Mouse (Mus musculus) ovary, postnatal 36 days (tissue): ENCODE data around the gene Phyhipl.
A peak's percentile ranks its signal among the peaks of the same experiment; 100 is the strongest.

Experiments
- DNase-seq: peaks from one replicate; pipeline ENCODE4 v3.0.0; 2022; ENCODE audit warnings: low spot score, mixed read lengths

Gene Phyhipl

GRCm38 (mm10) chr10:70631142-70631541 is 24.6 kb downstream of the Phyhipl start:
- DNase-seq: no peak

- DNase-seq: no peak
These were observed 32.3 kb downstream of the Phyhipl start for GRCm38 (mm10) chr10:70623461-70623860.

- no peak for DNase-seq
These were observed 39.4 kb downstream of the Phyhipl start for GRCm38 (mm10) chr10:70616377-70616776.

- no peak for DNase-seq
These were observed 44.1 kb downstream of the Phyhipl start for GRCm38 (mm10) chr10:70611633-70612032.

DNA sequence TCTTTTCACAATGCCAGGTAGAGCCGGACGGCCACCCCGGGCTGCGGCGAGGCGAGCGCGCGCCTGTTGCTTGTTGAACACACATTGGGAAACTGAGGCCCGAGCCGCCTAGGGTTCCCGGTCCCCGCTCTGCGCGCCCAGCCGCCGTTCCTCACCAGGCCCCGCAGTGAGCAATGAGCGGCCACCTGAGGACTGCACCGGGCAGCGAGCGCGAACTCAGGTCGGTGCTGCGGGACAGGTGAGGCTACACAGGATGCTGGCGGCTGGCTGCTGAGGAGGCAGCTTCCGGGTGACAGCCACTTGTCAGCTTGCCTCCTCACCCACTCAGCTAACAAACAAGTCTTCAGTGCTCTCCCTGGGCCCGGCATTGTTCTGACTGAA is 55.9 kb downstream of the Phyhipl start:
- no peak for DNase-seq

- DNase-seq: peak; percentile 66
These were observed 56.4 kb downstream of the Phyhipl start for GRCm38 (mm10) chr10:70599126-70599924.

DNA sequence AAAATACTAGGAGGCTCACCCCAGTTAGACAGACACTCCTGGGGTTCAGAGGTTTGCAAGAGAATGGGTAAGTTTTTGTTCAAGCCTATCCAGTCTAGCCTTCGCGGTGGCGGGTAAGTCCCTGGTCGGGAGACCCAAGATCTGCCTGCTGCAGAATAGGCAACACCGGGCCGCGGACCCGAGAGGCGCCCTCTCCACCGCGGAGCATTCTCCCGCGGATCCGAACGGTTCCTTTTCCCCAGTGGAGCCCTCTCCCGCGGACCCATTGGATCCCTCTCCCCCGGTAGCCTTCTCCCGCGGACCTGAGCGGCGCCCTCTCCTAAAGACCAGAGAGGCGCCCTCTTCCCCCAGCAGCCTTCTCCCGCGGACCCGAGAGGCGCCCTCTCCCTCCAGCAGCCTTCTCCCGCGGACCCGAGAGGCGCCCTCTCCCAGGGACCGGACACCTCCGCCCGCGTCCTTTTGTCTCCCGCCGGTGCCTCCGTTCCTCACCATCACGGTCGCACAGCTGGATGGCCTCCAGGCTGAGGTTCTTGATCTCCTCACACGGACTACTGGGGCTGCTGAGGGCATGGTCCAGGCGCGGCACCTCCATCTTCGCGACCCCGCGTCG is 57.1 kb downstream of the Phyhipl start:
- peak; percentile 21 for DNase-seq

- peak; percentile 26 for DNase-seq
These were observed 57.7 kb downstream of the Phyhipl start for GRCm38 (mm10) chr10:70598081-70598515.

DNA sequence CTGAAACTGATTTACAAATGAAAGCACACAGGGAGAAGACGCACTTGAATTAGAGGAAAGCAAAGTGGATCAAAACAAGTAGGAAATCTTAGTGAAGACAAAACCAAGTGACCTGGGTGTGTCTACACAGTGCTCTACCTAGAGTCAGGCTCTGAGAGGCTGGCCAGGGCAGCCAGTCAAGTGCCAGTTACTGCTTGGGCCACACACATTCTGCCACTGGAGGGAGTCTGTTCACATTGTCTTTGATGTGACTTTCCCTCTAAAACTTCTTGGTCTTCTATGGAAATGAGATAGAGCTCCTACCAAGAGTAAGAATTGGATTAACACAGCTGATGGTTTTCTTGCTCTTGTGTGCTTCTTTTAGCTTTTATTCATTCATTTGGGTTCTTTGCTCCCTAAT is 61.8 kb downstream of the Phyhipl start:
- DNase-seq: peak; percentile 8

GRCm38 (mm10) chr10:70586876-70587405 is 68.8 kb downstream of the Phyhipl start:
- no peak for DNase-seq

- DNase-seq: no peak
These were observed 71.6 kb downstream of the Phyhipl start for GRCm38 (mm10) chr10:70584171-70584570.

DNA sequence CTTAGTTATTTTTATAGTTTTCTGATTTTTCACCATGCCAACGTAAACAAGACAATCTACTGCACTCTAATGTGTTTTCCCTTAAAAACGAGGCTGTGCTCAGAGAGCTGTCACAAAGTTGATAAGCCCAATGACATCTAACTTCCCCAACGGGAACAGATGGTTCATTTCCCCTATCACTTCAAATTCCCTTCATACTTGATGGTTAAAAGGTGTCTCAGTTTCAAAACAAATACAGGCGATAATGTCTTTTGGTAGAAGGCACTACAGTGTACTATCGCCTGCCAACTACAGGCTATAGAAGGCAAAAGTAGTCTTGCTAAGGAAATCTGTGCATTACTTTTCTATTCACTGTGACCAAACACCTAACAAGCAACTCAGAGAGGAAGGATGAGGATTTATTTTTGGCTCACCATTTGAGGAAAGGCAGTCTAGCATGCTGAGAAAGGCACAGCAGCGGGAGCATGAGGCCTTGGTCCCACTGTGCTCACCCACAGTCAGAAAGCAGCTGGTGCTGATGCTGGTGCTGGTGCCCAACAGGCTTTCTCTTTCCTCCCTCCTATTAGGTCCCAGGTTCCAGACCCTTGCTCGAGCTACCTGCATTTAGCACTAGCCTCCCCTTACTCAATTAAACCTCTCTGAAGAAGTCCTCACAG is 74.1 kb downstream of the Phyhipl start:
- no peak for DNase-seq

- DNase-seq: peak; percentile 49
These were observed 92.1 kb downstream of the Phyhipl start for GRCm38 (mm10) chr10:70563636-70564035.

- DNase-seq: no peak
These were observed 103.2 kb downstream of the Phyhipl start for GRCm38 (mm10) chr10:70552531-70552930.

DNA sequence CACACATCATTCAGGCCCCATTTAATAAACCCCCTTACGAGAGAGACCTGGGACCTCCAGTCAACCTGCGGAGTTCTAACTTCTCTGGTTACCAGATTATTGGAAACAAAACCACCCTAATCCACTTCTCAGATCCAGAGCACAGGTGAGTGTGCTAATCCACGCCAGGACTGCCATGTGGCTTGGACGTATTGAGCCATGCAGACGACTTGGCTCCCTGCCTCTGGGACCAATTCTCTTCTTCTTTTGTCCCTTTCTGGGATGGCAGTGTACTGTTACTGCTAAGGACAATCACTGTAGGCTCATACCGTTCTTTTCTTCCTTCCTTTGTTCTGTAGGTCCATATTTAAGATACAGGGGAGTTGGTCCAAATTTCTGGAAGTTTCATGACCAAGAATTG is 112.9 kb downstream of the Phyhipl start:
- DNase-seq: no peak

GRCm38 (mm10) chr10:70540456-70541195 is 115.1 kb downstream of the Phyhipl start:
- DNase-seq: no peak

- no peak for DNase-seq
These were observed 116.5 kb downstream of the Phyhipl start for GRCm38 (mm10) chr10:70539251-70539650.

GRCm38 (mm10) chr10:70537694-70538093 is 118.1 kb downstream of the Phyhipl start:
- no peak for DNase-seq

DNA sequence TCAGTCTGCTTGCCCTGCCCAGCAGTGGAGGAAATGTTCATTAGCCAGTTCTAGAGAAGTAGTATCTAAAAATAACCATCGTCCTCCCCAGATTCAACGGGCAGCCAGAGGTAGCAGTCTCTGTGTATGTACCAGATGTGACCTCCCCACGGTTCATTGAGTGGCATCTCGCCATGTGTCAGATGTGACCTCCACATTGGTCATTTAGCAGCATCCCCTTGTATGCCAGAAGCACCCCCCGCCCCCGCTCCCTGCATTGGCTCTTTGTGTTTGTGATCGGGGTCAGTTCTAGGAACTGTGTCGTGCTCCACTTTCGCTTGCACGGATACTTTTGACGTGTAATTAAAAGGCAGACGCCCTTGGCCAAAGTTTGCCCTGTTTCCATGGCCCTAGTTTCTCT is 120.4 kb downstream of the Phyhipl start:
- no peak for DNase-seq

GRCm38 (mm10) chr10:70534571-70534970 is 121.2 kb downstream of the Phyhipl start:
- DNase-seq: no peak

DNA sequence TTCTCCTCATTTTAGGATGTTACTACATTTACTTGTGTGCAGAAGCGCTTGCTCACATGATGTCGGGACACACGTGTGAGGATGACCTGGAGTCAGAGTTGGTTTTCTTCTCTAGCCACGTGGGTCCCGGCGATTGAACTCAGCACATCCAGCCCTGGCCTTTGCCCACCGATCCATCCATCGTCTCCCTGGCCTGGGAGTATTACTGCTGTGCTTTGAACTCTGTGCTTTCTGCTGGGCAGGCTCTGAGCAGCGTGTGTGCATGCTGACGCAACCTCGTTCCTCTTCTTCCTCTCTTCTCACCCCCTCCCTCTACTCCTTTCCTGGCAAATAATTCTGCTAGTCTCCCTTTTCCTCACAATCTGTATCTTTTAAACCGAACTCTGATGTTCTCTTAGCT is 121.8 kb downstream of the Phyhipl start:
- no peak for DNase-seq

DNA sequence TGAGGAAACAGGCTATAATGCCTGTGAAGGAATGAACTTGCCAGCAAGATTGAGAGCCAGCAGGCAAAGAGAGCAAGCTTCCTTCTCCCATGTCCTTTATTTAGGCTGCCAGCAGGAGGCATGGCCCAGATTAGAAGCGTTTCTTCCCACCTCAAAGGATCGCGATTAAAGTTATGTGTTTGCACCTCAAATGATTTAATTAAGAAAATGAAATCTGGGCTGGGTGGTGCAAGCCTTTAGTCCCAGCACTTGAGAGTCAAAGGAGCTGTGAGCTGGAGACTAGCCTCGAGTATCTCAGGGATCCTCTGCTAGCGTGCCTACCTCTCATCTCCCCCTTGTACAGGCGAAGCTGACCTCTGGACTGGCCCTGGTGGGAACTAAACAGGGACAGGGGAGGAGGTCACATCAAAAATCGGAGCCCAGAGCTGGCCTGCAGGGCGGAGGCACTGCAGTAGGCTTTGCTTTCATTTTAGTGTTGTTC is 122.4 kb downstream of the Phyhipl start:
- no peak for DNase-seq
